Mouse (Mus musculus): ENCODE data around the gene Nr1h2. TPM values are rescaled to one million over a fixed set of nuclear protein-coding genes. Genes with fewer than 3 reads are reported as not detected.

The Nr1h2 gene
- total RNA-seq, 2 experiments from 2014 or later = 42.7 to 45.2 TPM

- DNase-seq (ENCODE audit: low spot score) = no peak
Observed at GRCm38 (mm10) chr7:44586518-44586917, 32.8 kb upstream of the Nr1h2 start.

- DNase-seq (ENCODE audit: low spot score) = no peak
Observed at GRCm38 (mm10) chr7:44585606-44586005, 31.9 kb upstream of the Nr1h2 start.

GRCm38 (mm10) chr7:44584921-44585320 lies 31.2 kb upstream of the Nr1h2 start:
- DNase-seq (ENCODE audit: low spot score) = no peak

- no peak for DNase-seq (ENCODE audit: low spot score)
Observed at GRCm38 (mm10) chr7:44584265-44584804, 30.6 kb upstream of the Nr1h2 start.

GRCm38 (mm10) chr7:44583146-44583545 lies 29.4 kb upstream of the Nr1h2 start:
- DNase-seq (ENCODE audit: low spot score) = no peak

GRCm38 (mm10) chr7:44582709-44583108 lies 29.0 kb upstream of the Nr1h2 start:
- DNase-seq (ENCODE audit: low spot score) = no peak

GRCm38 (mm10) chr7:44581637-44582036 lies 27.9 kb upstream of the Nr1h2 start:
- no peak for DNase-seq (ENCODE audit: low spot score)

- DNase-seq (ENCODE audit: low spot score) = no peak
Observed at GRCm38 (mm10) chr7:44576333-44576844, 22.6 kb upstream of the Nr1h2 start.

- no peak for DNase-seq (ENCODE audit: low spot score)
Observed at GRCm38 (mm10) chr7:44572956-44573484, 19.3 kb upstream of the Nr1h2 start.

- DNase-seq (ENCODE audit: low spot score) = no peak
Observed at GRCm38 (mm10) chr7:44572213-44572701, 18.5 kb upstream of the Nr1h2 start, which contains the start of gene Napsa. Gene Napsa (plus strand): TSS chr7:44572380.

GRCm38 (mm10) chr7:44571811-44572210 lies 18.1 kb upstream of the Nr1h2 start:
- no peak for DNase-seq (ENCODE audit: low spot score)

- DNase-seq (ENCODE audit: low spot score) = no peak
Observed at GRCm38 (mm10) chr7:44570989-44571388, 17.2 kb upstream of the Nr1h2 start.

GRCm38 (mm10) chr7:44568803-44569202 lies 15.1 kb upstream of the Nr1h2 start:
- DNase-seq (ENCODE audit: low spot score) = no peak

GRCm38 (mm10) chr7:44565414-44565813 lies 11.7 kb upstream of the Nr1h2 start:
- DNase-seq (ENCODE audit: low spot score) = no peak

GRCm38 (mm10) chr7:44564486-44564885 lies 10.7 kb upstream of the Nr1h2 start:
- DNase-seq (ENCODE audit: low spot score) = no peak

GRCm38 (mm10) chr7:44563284-44563683 lies 9.5 kb upstream of the Nr1h2 start:
- no peak for DNase-seq (ENCODE audit: low spot score)

- peak; percentile 75 for DNase-seq (ENCODE audit: low spot score)
Observed at GRCm38 (mm10) chr7:44560435-44561400, 7.0 kb upstream of the Nr1h2 start.

- DNase-seq (ENCODE audit: low spot score) = no peak
Observed at GRCm38 (mm10) chr7:44557629-44558028, 3.9 kb upstream of the Nr1h2 start.

GRCm38 (mm10) chr7:44553196-44553764 lies 471 bp downstream of the Nr1h2 start:
- DNase-seq (ENCODE audit: low spot score) = peak; percentile 79

- no peak for DNase-seq (ENCODE audit: low spot score)
Observed at GRCm38 (mm10) chr7:44552141-44552908, 1.4 kb downstream of the Nr1h2 start.

GRCm38 (mm10) chr7:44551731-44552130 lies 2.0 kb downstream of the Nr1h2 start:
- DNase-seq (ENCODE audit: low spot score) = no peak

Measured in gastrocnemius, adult 18-20 months (tissue).